Mouse (Mus musculus) embryonic facial prominence, embryonic 10.5 days (tissue): ENCODE measurements around the gene Rdh14. TPM values are rescaled to one million over a fixed set of nuclear protein-coding genes. Genes with fewer than 3 reads are reported as not detected.

Source experiments
- DNase-seq: peaks from one replicate; pipeline ENCODE4 v3.0.0-alpha.2; 2017; ENCODE audit warnings: low spot score
- H3K27ac ChIP-seq: fragments of 300-500 bp; sonication (generic); replicated peaks from 2 replicates; pipeline ENCODE4 v1.5.1; 2016; ENCODE audit warnings: mild to moderate bottlenecking
- H3K27me3 ChIP-seq: fragments of 300-500 bp; sonication (generic); replicated peaks from 2 replicates; pipeline ENCODE4 v1.6.1; 2016; ENCODE audit warnings: low read depth, mild to moderate bottlenecking; ENCODE audit not compliant: poor library complexity, severe bottlenecking
- H3K36me3 ChIP-seq: fragments of 300-500 bp; sonication (generic); replicated peaks from 2 replicates; pipeline ENCODE4 v1.6.1; 2016; ENCODE audit warnings: mild to moderate bottlenecking, moderate library complexity
- H3K4me1 ChIP-seq: fragments of 300-500 bp; sonication (generic); 2 replicates; pipeline ENCODE4 v1.6.1; 2016
- H3K4me3 ChIP-seq: fragments of 300-500 bp; sonication (generic); 2 replicates; pipeline ENCODE4 v1.5.1; 2016; ENCODE audit warnings: mild to moderate bottlenecking, moderate library complexity
- H3K9me3 ChIP-seq: fragments of 300-500 bp; sonication (generic); 2 replicates; pipeline ENCODE4 v1.6.1; 2016; ENCODE audit warnings: mild to moderate bottlenecking
- WGBS: fragments of 180-500 bp; shearing (Covaris S2); methylation state at CpG from one replicate; pipeline ENCODE4 v1.1.7; 2016; 5-methylcytosine and 5-hydroxymethylcytosine counted together
- polyA plus RNA-seq: library from polyadenylated mRNA; unstranded; fragments of >200 nt; fragmentation: Nextera tagmentation; extraction: Ambion mirVana; gene quantifications from 2 replicates; pipeline ENCODE4 v1.2.1, GENCODE M21; 2016

Rdh14 gene
- polyA plus RNA-seq, 1 experiment from 2014 or later = 23.8 TPM

- Histone ChIP-seq H3K4me3 (no peak overlapping the region), H3K36me3 (no peaks in the 10 kb centered on the region), H3K27me3 (peaks cover 6% of the 10 kb centered on the region; the same call in 1 of the 2 replicates), H3K4me1 (peaks cover 28% of the 10 kb centered on the region), H3K9me3 (no peaks in the 10 kb centered on the region), H3K27ac (no peak overlapping the region)
- 23% methylated on average over 15 of the region's 15 CpGs for WGBS
- peak; percentile 88 for DNase-seq
These were observed 47.8 kb downstream of the Rdh14 start for GRCm38 (mm10) chr12:10438054-10439001.

- Histone ChIP-seq H3K36me3 (no peaks in the 10 kb centered on the region), H3K27ac (no peak overlapping the region), H3K4me3 (no peak overlapping the region), H3K4me1 (peaks cover 28% of the 10 kb centered on the region), H3K9me3 (no peaks in the 10 kb centered on the region), H3K27me3 (peaks cover 6% of the 10 kb centered on the region; the same call in 1 of the 2 replicates)
- DNase-seq = peak; percentile 21
- 25% methylated on average over 14 of the region's 14 CpGs for WGBS
These were observed 49.1 kb downstream of the Rdh14 start for GRCm38 (mm10) chr12:10439483-10440235.

Other genes with a start within 250 kb of the Rdh14 start
- gene Nt5c1b, start 20.8 kb upstream of the Rdh14 start, polyA plus RNA-seq = not detected in 2 replicates